Mouse (Mus musculus) neural tube, embryonic 14.5 days (tissue): ENCODE measurements around the gene Brd2. TPM values are rescaled to one million over a fixed set of nuclear protein-coding genes. Genes with fewer than 3 reads are reported as not detected.

ENCODE experiments used
- ATAC-seq: fragments of 200-750 bp; cut with Nextera tagmentation; 2 replicates; pipeline ENCODE4 v1.8.0; 2017; ENCODE audit warnings: low read depth, mild to moderate bottlenecking, moderate TSS enrichment, moderate library complexity
- H3K27ac ChIP-seq: fragments of 300-500 bp; sonication (generic); 2 replicates; pipeline ENCODE4 v1.5.1; 2014; ENCODE audit warnings: low read depth, mild to moderate bottlenecking, control low read depth, low read length, moderate library complexity, mixed read lengths
- H3K27me3 ChIP-seq: fragments of 300-500 bp; sonication (generic); 2 replicates; pipeline ENCODE4 v1.6.1; 2014; ENCODE audit warnings: low read length; ENCODE audit not compliant: control insufficient read depth, insufficient read depth
- H3K36me3 ChIP-seq: fragments of 300-500 bp; sonication (generic); 2 replicates; pipeline ENCODE4 v1.6.1; 2014; ENCODE audit warnings: low read length, mixed read lengths; ENCODE audit not compliant: control insufficient read depth, insufficient read depth
- H3K4me1 ChIP-seq: fragments of 300-500 bp; sonication (generic); 2 replicates; pipeline ENCODE4 v1.6.1; 2014; ENCODE audit warnings: low read length; ENCODE audit not compliant: control insufficient read depth, insufficient read depth
- H3K4me2 ChIP-seq: fragments of 300-500 bp; sonication (generic); 2 replicates; pipeline ENCODE4 v1.6.1; 2014; ENCODE audit warnings: mild to moderate bottlenecking, low read depth, low read length, control low read depth
- H3K4me3 ChIP-seq: fragments of 300-500 bp; sonication (generic); 2 replicates; pipeline ENCODE4 v1.5.1; 2014; ENCODE audit warnings: low read depth, low read length, control low read depth, mixed read lengths
- H3K9ac ChIP-seq: fragments of 300-500 bp; sonication (generic); replicated peaks from 2 replicates; pipeline ENCODE4 v1.6.1; 2014; ENCODE audit warnings: low read depth, mild to moderate bottlenecking, control low read depth, low read length, mixed read lengths
- H3K9me3 ChIP-seq: fragments of 300-500 bp; sonication (generic); 2 replicates; pipeline ENCODE4 v1.6.1; 2016; ENCODE audit warnings: low read length; ENCODE audit not compliant: control insufficient read depth
- WGBS: fragments of 180-500 bp; shearing (Covaris S2); extraction: QIAGEN DNeasy Blood & Tissue Kit; methylation state at CpG from one replicate; pipeline ENCODE4 v1.1.7; 2014; 5-methylcytosine and 5-hydroxymethylcytosine counted together
- polyA plus RNA-seq: library from polyadenylated mRNA; unstranded; fragments of >200 nt; fragmentation: Nextera tagmentation; extraction: Ambion mirVana; gene quantifications from 2 replicates; pipeline ENCODE4 v1.2.1, GENCODE M21; 2014

Gene Brd2
- polyA plus RNA-seq, 1 experiment from 2014 or later = 160 TPM

DNA sequence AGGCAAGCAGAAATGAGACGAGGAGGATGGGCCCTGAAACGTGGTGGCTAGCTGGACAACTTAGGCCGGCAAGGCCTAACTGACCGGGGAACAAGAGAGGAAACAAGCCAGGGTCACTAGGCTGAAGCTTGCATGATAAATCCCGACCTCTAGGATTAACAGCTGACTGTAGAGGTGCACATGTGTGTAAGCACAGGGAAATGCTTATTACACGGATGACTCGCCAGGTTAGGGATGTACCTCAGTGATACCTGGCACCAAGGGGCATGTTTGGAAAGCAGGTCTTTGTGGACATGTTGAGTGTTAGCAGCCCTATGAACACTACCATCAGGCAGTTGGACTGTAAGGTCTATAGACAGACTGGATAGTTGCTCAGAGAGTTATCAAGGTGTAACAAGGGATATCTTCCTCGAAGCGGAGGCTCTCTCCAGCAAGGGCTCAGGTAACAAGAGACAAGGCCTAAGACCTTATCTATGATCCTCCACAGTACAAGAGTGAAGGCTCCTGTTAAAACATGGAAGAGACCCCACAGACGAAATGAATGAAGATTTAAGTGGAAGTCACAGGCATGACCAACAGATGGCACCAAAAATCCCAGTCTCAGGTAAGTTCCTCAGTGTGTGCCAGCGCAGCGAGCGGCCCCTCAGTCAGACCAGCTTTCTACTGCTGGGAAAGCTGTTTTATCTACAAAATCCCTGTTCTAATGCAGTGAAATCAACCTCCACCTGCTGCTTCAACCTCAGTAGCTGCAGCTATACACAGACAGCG, 13.2 kb downstream of the Brd2 start:
- Histone ChIP-seq H3K4me2 (no peak overlapping the region), H3K27me3 (no peaks in the 10 kb centered on the region), H3K27ac (no peak overlapping the region), H3K9ac (no peak overlapping the region), H3K36me3 (peaks cover 39% of the 10 kb centered on the region), H3K4me1 (no peaks in the 10 kb centered on the region), H3K9me3 (no peaks in the 10 kb centered on the region), H3K4me3 (no peak overlapping the region)
- WGBS = 85% methylated on average over 14 of the region's 14 CpGs
- ATAC-seq = peak; percentile 52; the same call in 1 of the 2 replicates

DNA sequence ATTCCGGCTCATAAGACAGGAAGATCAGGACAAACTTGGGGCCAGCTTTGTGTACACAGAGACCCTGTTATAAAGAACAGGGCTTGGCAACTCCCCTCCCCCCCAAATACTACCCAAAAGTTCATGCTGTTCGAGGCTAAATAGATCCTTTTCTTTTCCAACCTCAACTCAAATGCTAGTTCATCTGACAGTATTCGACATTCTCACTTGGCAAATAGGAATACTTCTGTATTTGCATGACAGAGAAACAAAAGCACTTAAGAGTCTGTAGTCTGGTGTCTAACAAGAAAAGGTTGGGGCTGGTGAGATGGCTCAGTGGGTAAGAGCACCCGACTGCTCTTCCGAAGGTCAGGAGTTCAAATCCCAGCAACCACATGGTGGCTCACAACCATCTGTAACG, 14.0 kb downstream of the Brd2 start:
- Histone ChIP-seq H3K27me3 (no peaks in the 10 kb centered on the region), H3K4me2 (no peak overlapping the region), H3K27ac (no peak overlapping the region), H3K4me1 (no peaks in the 10 kb centered on the region), H3K4me3 (no peak overlapping the region), H3K9ac (no peak overlapping the region), H3K36me3 (peaks cover 31% of the 10 kb centered on the region), H3K9me3 (no peaks in the 10 kb centered on the region)
- WGBS = 79% methylated on average over 5 of the region's 6 CpGs
- no peak for ATAC-seq

DNA sequence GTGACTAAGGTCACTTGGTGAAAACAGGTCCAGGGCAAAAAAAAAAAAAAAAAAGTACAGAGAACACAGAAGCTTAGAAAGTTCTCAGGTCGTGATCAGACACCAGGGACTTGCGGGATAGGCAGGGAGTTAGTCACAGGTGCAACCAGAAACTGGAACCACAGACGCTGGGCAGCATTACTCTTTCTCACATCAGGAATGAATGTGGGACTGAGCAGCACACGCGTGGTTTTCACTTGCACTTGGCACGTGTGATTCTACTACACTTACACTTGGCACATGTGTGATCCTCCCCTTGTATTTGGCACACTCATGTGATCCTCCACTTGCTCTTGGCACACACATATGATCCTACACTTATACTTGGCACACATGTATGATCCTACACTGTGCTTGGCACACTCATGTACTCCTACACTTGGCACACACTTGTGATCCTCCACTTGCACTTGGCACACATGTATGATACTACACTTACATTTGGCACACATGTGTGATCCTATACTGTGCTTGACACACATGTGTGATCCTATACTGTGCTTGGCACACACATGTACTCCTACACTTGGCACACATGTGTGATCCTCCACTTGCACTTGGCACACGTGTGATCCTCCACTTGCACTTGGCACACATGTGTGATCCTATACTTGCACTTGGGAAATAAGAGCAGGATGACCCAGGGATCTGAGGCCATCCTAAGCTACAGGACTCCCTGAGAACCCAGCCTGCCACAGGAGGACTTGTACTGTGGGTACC, 15.1 kb downstream of the Brd2 start:
- ATAC-seq = no peak
- H3K4me2 ChIP-seq = no peak overlapping the region
- 87% methylated on average over 7 of the region's 7 CpGs for WGBS
- no peak overlapping the region for H3K27ac ChIP-seq
- peaks cover 20% of the 10 kb centered on the region for H3K36me3 ChIP-seq
- H3K27me3 ChIP-seq = no peaks in the 10 kb centered on the region
- no peak overlapping the region for H3K9ac ChIP-seq
- no peaks in the 10 kb centered on the region for H3K9me3 ChIP-seq
- H3K4me1 ChIP-seq = no peaks in the 10 kb centered on the region
- no peak overlapping the region for H3K4me3 ChIP-seq

DNA sequence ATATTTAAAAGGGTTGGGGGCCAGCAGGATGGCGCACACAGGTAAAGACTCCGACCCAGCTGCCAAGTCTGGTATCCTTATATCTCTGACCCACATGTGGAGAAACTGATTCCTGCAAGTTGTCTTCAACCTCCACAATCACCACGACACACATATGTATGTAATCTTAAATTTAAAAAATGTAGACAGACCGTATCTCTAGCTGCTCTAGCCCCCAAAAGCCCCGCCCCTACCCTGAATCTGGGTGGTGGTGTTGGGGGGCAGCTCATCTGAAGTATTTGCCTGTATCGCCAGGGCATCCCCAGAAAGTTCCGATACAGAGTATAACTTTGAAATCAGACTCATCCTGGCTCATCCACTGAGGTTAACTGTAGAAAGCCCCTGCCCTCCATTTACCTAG, 15.9 kb downstream of the Brd2 start:
- 89% methylated on average over 7 of the region's 7 CpGs for WGBS
- Histone ChIP-seq H3K9ac (no peak overlapping the region), H3K27ac (no peak overlapping the region), H3K36me3 (peaks cover 12% of the 10 kb centered on the region), H3K4me1 (no peaks in the 10 kb centered on the region), H3K4me2 (no peak overlapping the region), H3K4me3 (no peak overlapping the region), H3K27me3 (no peaks in the 10 kb centered on the region), H3K9me3 (no peaks in the 10 kb centered on the region)
- ATAC-seq = no peak

DNA sequence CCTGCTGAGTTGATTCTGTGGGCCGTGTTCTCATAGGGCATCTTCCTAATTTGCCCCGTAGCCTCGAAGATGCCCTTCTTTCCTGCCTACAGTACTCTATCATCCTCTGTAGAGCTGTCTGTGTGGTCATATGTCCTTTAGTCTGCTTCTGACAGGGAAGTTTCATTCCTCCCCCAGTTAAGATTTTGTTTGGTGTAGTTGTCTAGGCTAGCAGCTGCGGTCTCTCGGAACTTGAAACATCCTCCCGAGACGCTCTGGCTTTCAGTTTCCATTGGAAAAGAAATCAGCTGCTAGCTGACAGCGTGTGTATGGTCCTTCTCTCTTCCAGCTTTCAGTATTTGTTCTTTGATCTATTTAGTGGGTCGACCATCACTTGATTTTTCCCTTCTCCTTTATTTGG, 17.6 kb downstream of the Brd2 start:
- H3K4me3 ChIP-seq = no peak overlapping the region
- ATAC-seq = no peak
- H3K27ac ChIP-seq = no peak overlapping the region
- H3K4me2 ChIP-seq = no peak overlapping the region
- H3K27me3 ChIP-seq = no peaks in the 10 kb centered on the region
- WGBS = 88% methylated on average over 9 of the region's 9 CpGs
- no peaks in the 10 kb centered on the region for H3K9me3 ChIP-seq
- H3K36me3 ChIP-seq = no peaks in the 10 kb centered on the region
- no peak overlapping the region for H3K9ac ChIP-seq
- H3K4me1 ChIP-seq = no peaks in the 10 kb centered on the region

DNA sequence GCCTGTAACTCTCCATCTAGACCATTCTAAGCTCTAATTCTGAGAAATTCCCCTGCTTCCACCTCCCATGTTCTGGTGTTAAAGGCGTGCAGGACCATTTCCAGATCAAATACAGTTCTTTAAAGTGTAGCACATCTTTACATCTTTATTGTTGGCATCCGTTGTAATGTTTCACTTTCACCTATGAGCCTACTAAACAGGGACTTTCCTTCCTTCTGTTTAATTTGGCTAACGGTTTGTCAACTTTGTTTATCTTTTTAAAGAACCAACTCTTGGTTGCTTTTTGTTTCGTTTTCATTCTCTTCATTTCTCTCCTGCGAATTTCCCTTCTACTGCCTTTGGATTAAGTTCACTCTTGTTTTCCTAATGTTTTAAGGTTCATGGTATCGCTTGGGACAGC, 19.6 kb downstream of the Brd2 start:
- Histone ChIP-seq H3K36me3 (no peaks in the 10 kb centered on the region), H3K9me3 (no peaks in the 10 kb centered on the region), H3K4me2 (no peak overlapping the region), H3K27me3 (no peaks in the 10 kb centered on the region), H3K4me1 (no peaks in the 10 kb centered on the region), H3K4me3 (no peak overlapping the region), H3K9ac (no peak overlapping the region), H3K27ac (no peak overlapping the region)
- WGBS = 84% methylated on average over 6 of the region's 6 CpGs
- no peak for ATAC-seq

DNA sequence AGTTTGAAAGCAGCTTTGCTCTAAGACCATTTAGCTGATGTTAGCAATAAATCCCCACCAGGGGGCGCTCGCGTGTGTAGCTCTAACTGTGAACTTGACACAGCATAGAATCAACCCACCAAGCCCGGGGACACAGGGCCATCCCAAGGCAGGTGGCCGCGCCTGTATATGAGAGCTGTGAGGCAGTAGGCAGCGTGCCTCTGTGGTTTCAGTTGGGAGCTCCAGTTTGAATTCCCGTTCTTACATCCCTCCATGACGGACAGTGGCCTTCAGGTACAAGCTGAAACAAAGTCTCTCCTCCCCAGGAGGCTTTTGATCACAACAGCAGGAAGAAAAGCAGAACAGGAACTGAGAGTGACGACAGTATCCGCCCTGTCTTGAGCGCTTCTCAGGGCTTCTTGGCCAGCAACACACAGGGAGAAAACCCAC, 20.8 kb downstream of the Brd2 start:
- Histone ChIP-seq H3K27me3 (no peaks in the 10 kb centered on the region), H3K9ac (no peak overlapping the region), H3K4me1 (no peaks in the 10 kb centered on the region), H3K4me3 (no peak overlapping the region; the same call in 1 of the 2 replicates), H3K9me3 (no peaks in the 10 kb centered on the region), H3K27ac (no peak overlapping the region), H3K36me3 (no peaks in the 10 kb centered on the region), H3K4me2 (peak overlapping the region; percentile 26; the same call in 1 of the 2 replicates)
- WGBS = 8% methylated on average over 12 of the region's 12 CpGs
- ATAC-seq = peak; percentile 81; the same call in 1 of the 2 replicates

DNA sequence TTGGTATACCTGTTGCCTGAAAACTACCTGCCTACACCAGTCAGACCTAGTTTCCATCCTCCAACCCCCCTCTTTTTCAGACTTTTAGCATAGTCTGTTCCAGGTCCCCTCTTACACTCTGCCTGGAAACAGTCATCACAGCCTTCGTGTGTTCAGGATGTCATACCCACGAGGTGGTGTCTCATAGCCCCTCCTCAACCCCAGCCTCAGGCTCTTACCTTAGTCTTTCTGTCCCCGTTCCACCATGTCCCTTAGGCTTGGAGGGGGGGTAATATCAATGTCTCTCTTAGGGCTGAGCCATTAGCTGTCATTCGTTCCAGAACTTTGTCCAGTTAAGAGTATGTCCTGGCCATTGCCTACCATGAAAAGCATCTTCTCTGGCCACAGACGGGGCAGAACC, 21.2 kb downstream of the Brd2 start:
- 32% methylated on average over 5 of the region's 5 CpGs for WGBS
- no peak overlapping the region for H3K4me2 ChIP-seq
- no peaks in the 10 kb centered on the region for H3K27me3 ChIP-seq
- H3K9me3 ChIP-seq = no peaks in the 10 kb centered on the region
- no peaks in the 10 kb centered on the region for H3K36me3 ChIP-seq
- H3K27ac ChIP-seq = no peak overlapping the region
- H3K4me1 ChIP-seq = no peaks in the 10 kb centered on the region
- H3K9ac ChIP-seq = no peak overlapping the region
- no peak overlapping the region for H3K4me3 ChIP-seq
- peak; percentile 21; the same call in 1 of the 2 replicates for ATAC-seq

DNA sequence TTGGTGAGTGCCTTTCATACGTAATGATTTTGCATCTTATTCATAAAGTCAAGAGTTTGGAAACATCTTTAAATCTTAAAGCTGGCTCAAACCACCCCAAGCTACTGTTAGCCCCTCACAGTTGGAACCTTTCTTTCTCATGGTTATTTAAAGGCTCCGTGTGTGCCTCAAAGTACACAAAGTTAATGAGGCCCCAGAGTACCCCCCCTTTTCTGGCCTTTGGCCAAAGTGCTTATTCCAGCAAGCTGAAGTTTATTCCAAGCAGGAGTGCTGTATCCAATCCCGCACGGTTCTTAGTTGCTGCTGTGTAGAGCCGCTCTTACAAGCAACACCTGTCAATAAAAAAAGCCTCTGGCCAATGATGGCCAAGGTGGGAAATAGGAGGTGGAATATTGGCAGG, 22.9 kb downstream of the Brd2 start:
- Histone ChIP-seq H3K4me3 (no peak overlapping the region), H3K36me3 (no peaks in the 10 kb centered on the region), H3K4me2 (no peak overlapping the region), H3K27me3 (no peaks in the 10 kb centered on the region), H3K9ac (no peak overlapping the region), H3K9me3 (no peaks in the 10 kb centered on the region), H3K27ac (no peak overlapping the region), H3K4me1 (no peaks in the 10 kb centered on the region)
- ATAC-seq = no peak
- 57% methylated on average over 5 of the region's 5 CpGs for WGBS
